Comparison of ENCODE assay signal across 8 mouse cellular contexts in the genomic region with DNA sequence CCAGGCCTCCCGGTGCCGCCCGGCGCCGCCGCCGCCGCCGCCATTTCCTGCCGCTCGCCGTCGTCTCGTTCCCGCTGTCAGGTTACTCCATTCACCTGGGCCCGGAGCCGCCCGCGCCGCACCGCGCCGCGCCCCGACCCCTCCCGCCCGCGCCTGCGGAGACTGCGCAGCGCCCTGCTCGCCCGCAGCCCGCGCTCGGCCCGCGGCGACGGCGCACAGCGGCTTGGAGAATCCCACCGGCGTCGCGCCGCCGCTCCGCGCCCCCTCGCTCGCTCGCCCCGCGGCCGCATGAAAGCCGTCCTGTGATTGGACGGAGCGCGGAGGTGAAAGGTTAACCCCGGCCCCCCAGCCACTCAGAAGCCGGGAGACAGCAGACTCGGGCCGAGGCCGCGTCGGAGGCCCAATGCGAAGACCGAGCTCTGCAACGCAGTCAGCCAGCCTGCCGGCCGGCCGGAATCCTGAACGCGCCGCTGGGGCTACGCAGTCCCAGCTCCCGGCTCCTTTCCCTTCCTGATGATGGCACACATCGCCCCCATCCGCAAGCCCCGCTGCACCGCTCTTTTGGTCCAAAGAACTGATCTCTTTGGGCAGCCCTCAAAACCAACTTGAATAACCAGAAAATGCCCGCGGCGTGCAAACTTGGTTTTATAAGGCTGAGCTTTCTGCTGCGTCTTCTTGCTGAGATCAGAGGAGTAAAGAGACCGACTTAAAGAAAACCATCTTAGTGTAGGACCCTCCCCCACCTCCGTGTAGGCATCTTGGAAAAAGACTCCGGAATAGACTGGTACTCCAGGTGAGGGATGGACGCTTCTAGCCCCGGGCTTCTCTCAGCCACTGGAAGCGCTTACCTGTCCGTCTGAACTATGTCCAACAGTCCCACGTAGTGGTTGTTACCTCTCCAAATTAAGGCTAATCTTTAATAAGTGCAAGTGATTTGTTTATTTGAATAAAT. TPM values are rescaled to one million over a fixed set of nuclear protein-coding genes. Genes with fewer than 3 reads are reported as not detected.
DNase-seq lines count a peak whose midpoint lies in the region; ATAC-seq and TF ChIP-seq lines count a peak whose summit lies in the region.

Gene Dicer1 (minus strand): TSS at position 139 of the 952 bp plus-strand sequence.

- under 1% methylated on average over 30 of the region's 94 CpGs for WGBS in embryonic facial prominence, embryonic 14.5 days
- WGBS in limb, embryonic 14.5 days, result under 1% methylated on average over 73 of the region's 94 CpGs
- under 1% methylated on average over 61 of the region's 94 CpGs for WGBS in midbrain, postnatal 0 days

- peak; percentile 49 for TF ChIP-seq CTCF in midbrain, postnatal 0 days (IDR thresholded peaks at IDR 0.05)

- peak within 1 kb of the TSS; percentile 90 for H3K4me3 ChIP-seq in embryonic facial prominence, embryonic 14.5 days (ENCODE audit: low read depth, low read length)
- peak within 1 kb of the TSS; percentile 80 for H3K4me3 ChIP-seq in limb, embryonic 14.5 days (replicated peaks; ENCODE audit: low read length)
- peak within 1 kb of the TSS; percentile 89 for H3K4me3 ChIP-seq in midbrain, postnatal 0 days (ENCODE audit: low read depth, low read length)

- peak within 1 kb of the TSS; percentile 89 for H3K27ac ChIP-seq in embryonic facial prominence, embryonic 14.5 days (replicated peaks; ENCODE audit: low read depth, low read length)
- peak within 1 kb of the TSS; percentile 89 for H3K27ac ChIP-seq in limb, embryonic 14.5 days (replicated peaks; ENCODE audit: low read depth, low read length)
- H3K27ac ChIP-seq in midbrain, postnatal 0 days (ENCODE audit: low read depth, low read length), result peak within 1 kb of the TSS; percentile 86

- no peaks in the 10 kb centered on the region for H3K36me3 ChIP-seq in embryonic facial prominence, embryonic 14.5 days (ENCODE audit: control insufficient read depth, insufficient read depth, low read length)
- H3K36me3 ChIP-seq in limb, embryonic 14.5 days (ENCODE audit: control insufficient read depth, insufficient read depth, low read length), result no peaks in the 10 kb centered on the region; the same call in 1 of the 2 replicates
- no peaks in the 10 kb centered on the region for H3K36me3 ChIP-seq in midbrain, postnatal 0 days (ENCODE audit: insufficient read depth, low read length)

- DNase-seq in 3T3-L1 (ENCODE audit: low read depth, low spot score), result peak; percentile 87
- peak; percentile 94 to 99 for DNase-seq in adrenal gland, postnatal 4 days (ENCODE audit: low spot score in 2 of 2)
- DNase-seq in embryonic facial prominence, embryonic 14.5 days (ENCODE audit: low spot score), result peak; percentile 97
- peak; percentile 98 for DNase-seq in heart, adult 8-10 months (ENCODE audit: low spot score)
- DNase-seq in kidney, adult 9 months, result peak; percentile 97
- DNase-seq in limb, embryonic 14.5 days (ENCODE audit: low spot score), result peak; percentile 94
- peak; percentile 97 for DNase-seq in midbrain, postnatal 0 days (ENCODE audit: low spot score)
- peak; percentile 95 to 97 for DNase-seq in spleen, postnatal 14 days (ENCODE audit: low spot score in 2 of 2)

- 0 out of 2 replicates have a peak, but pooled peaks have one; percentile 58 for TF ChIP-seq POLR2A in limb, embryonic 14.5 days (IDR thresholded peaks at IDR 0.05; ENCODE audit: borderline replicate concordance, extremely low read depth, insufficient read depth, insufficient read length)

- H3K4me2 ChIP-seq in embryonic facial prominence, embryonic 14.5 days (ENCODE audit: low read depth, low read length), result peak within 1 kb of the TSS; percentile 71
- H3K4me2 ChIP-seq in limb, embryonic 14.5 days (replicated peaks; ENCODE audit: low read depth, low read length, severe bottlenecking), result peak within 1 kb of the TSS; percentile 91
- peak within 1 kb of the TSS; percentile 87 for H3K4me2 ChIP-seq in midbrain, postnatal 0 days (ENCODE audit: low read depth, low read length, poor library complexity, severe bottlenecking)

- no peaks in the 10 kb centered on the region for H3K9me3 ChIP-seq in embryonic facial prominence, embryonic 14.5 days (ENCODE audit: control insufficient read depth, low read length)
- no peaks in the 10 kb centered on the region for H3K9me3 ChIP-seq in limb, embryonic 14.5 days (ENCODE audit: control insufficient read depth, low read length)
- no peaks in the 10 kb centered on the region for H3K9me3 ChIP-seq in midbrain, postnatal 0 days (ENCODE audit: low read length)

- peak within 1 kb of the TSS; percentile 97 for H3K9ac ChIP-seq in embryonic facial prominence, embryonic 14.5 days (ENCODE audit: low read depth, low read length)
- peak within 1 kb of the TSS; percentile 97 for H3K9ac ChIP-seq in limb, embryonic 14.5 days (ENCODE audit: low read depth, low read length, severe bottlenecking)
- H3K9ac ChIP-seq in midbrain, postnatal 0 days (replicated peaks; ENCODE audit: low read length, poor library complexity, severe bottlenecking), result peak within 1 kb of the TSS; percentile 94

- H3K27me3 ChIP-seq in embryonic facial prominence, embryonic 14.5 days (replicated peaks; ENCODE audit: control insufficient read depth, insufficient read depth, low read length), result no peaks in the 10 kb centered on the region
- H3K27me3 ChIP-seq in limb, embryonic 14.5 days (ENCODE audit: control insufficient read depth, insufficient read depth, low read length), result no peaks in the 10 kb centered on the region
- no peaks in the 10 kb centered on the region for H3K27me3 ChIP-seq in midbrain, postnatal 0 days (ENCODE audit: insufficient read depth, low read length)

- peaks cover 27% of the 10 kb centered on the region for H3K4me1 ChIP-seq in embryonic facial prominence, embryonic 14.5 days (ENCODE audit: control insufficient read depth, insufficient read depth, low read length)
- H3K4me1 ChIP-seq in limb, embryonic 14.5 days (ENCODE audit: control insufficient read depth, insufficient read depth, low read length), result peaks cover 16% of the 10 kb centered on the region
- peaks cover 16% of the 10 kb centered on the region; the same call in 1 of the 2 replicates for H3K4me1 ChIP-seq in midbrain, postnatal 0 days (ENCODE audit: insufficient read depth, low read length)

- peak; percentile 95 for ATAC-seq in embryonic facial prominence, embryonic 14.5 days (ENCODE audit: low read depth)
- peak; percentile 96 for ATAC-seq in limb, embryonic 14.5 days (ENCODE audit: low FRiP score, low read depth)
- peak; percentile 95 for ATAC-seq in midbrain, postnatal 0 days (ENCODE audit: low FRiP score)

RNA-seq across cellular contexts. Expression of gene Dicer1, which starts in this region (rescaled TPM):
- total RNA-seq in adrenal gland, postnatal 4 days (2021), result 10 to 100 TPM; 71.2 to 73.1 TPM
- 18.6 and 19.5 TPM in 2 replicates for polyA plus RNA-seq in embryonic facial prominence, embryonic 14.5 days (2014; fragmentation: Nextera tagmentation; extraction: Ambion mirVana)
- 10 to 100 TPM; 21.4 to 24.6 (median 22.5) TPM for total RNA-seq in heart, adult 8-10 months (2022)
- 28.7 and 30.4 TPM in 2 replicates for polyA plus RNA-seq in limb, embryonic 14.5 days (2012; rRNA removed)
- 19.9 and 22.2 TPM in 2 replicates for polyA plus RNA-seq in limb, embryonic 14.5 days (2014; fragmentation: Nextera tagmentation; extraction: Ambion mirVana)
- total RNA-seq in midbrain, postnatal 0 days (2014; rRNA removed), result 38.9 and 46.1 TPM in 2 replicates
- polyA plus RNA-seq in midbrain, postnatal 0 days (2015; fragmentation: Nextera tagmentation; extraction: Ambion mirVana), result 26.0 and 28.4 TPM in 2 replicates

Comparison
In these comparisons a context has a peak if more than half of its experiments do, and no peak if none do; other contexts are left out.
1. Peak in every context shown above with its lines: DNase-seq, ATAC-seq, H3K4me3 ChIP-seq and H3K27ac ChIP-seq.